13 mouse cellular contexts compared by ENCODE assay signal in the genomic region with DNA sequence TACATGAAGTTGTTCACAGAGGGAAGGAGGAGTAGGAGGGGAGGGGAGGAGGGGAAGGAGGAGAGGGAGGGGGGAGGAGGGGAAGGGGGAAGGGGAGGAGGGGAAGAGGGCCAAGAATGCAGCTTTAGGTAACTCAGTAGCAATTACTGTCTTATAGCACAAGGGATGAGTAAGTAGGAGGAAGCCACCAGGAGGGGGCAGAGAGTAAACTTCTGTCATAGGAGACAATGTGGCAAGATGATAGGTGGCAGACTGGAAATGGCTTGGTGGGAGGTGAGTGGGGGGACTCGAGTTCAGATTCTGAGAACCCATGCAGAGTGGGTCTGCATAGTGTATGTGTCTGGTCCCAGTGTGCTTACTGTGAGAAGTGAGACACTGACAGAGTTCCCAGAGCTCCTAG.
DNase-seq lines count a peak whose midpoint lies in the region; ATAC-seq and TF ChIP-seq lines count a peak whose summit lies in the region.
"Had no signal": no experiment of that assay in that cellular context is flagged by ENCODE, and none has a peak within 500 bp of the region (broad histone marks: within the 10 kb centered on the region; RNA-seq: fewer than 3 reads in every experiment).

No protein-coding gene starts in this region.

- peak overlapping the region; percentile 30; the same call in 1 of the 2 replicates for H3K27ac ChIP-seq in heart, adult 2 months
- H3K27ac ChIP-seq in lung, postnatal 0 days (ENCODE audit: low read length), result no peak overlapping the region

- TF ChIP-seq POLR2A in heart, adult 2 months (IDR thresholded peaks at IDR 0.05; ENCODE audit: insufficient read depth, low read depth, low read length), result no peak
- no peak for TF ChIP-seq POLR2A in lung, adult 2 months (IDR thresholded peaks at IDR 0.05; ENCODE audit: borderline replicate concordance, extremely low read depth, low read depth, low read length)

- intact Hi-C loops in heart, adult 2 months (cut with DNase I), result loop anchor here (2.0 kb wide), 1 partner anchor 18 kb away; no protein-coding TSS in a partner anchor
- intact Hi-C loops in heart, postnatal 25 days (cut with DNase I), result no loop called here

- 50% methylated on average over 1 of the region's 1 CpGs for WGBS in heart, adult 2 months
- WGBS in lung, postnatal 0 days, result 27% methylated on average over 1 of the region's 1 CpGs
- 41% methylated on average over 1 of the region's 1 CpGs for whole genome bisulfite sequencing in lung, adult 2 months

- TF ChIP-seq EP300 in heart, adult 2 months (IDR thresholded peaks at IDR 0.05; ENCODE audit: insufficient read depth, low read depth, low read length), result no peak
- no peak for TF ChIP-seq EP300 in lung, postnatal 0 days (IDR thresholded peaks at IDR 0.05)

- DNase-seq in heart, adult 2 months, result no peak
- DNase-seq in heart, postnatal 25 days (ENCODE audit: low spot score), result no peak
- no peak for DNase-seq in lung, postnatal 0 days (ENCODE audit: low spot score)
- no peak for DNase-seq in lung, adult 2 months
- DNase-seq in embryo, embryonic 11 days, result peak; percentile 28
- DNase-seq in thymus, postnatal 14 days, result peak; percentile 43
- DNase-seq in right cerebral cortex, postnatal 25 days, result no peak
- no peak for DNase-seq in testis, postnatal 10 days (ENCODE audit: low spot score)
- DNase-seq: cerebellum, postnatal 25 days; kidney, adult 11 months; lung, postnatal 36 days had no signal

- H3K79me2 ChIP-seq in heart, adult 2 months (replicated peaks; ENCODE audit: control insufficient read depth, insufficient read depth, low read length), result no peaks in the 10 kb centered on the region

- H3K36me3 ChIP-seq in heart, adult 2 months (ENCODE audit: control insufficient read depth, insufficient read depth, low read length), result peaks cover 23% of the 10 kb centered on the region
- no peaks in the 10 kb centered on the region for H3K36me3 ChIP-seq in lung, postnatal 0 days (ENCODE audit: insufficient read depth, low read length)
- H3K36me3 ChIP-seq: heart, embryonic 12.5 days had no signal

- H3K4me2 ChIP-seq in lung, postnatal 0 days (replicated peaks; ENCODE audit: low read depth, low read length), result no peak overlapping the region
- H3K4me2 ChIP-seq: heart, embryonic 12.5 days had no signal

- no peak overlapping the region for H3K4me3 ChIP-seq in heart, adult 2 months
- no peak overlapping the region for H3K4me3 ChIP-seq in lung, postnatal 0 days (ENCODE audit: low read depth, low read length)
- H3K4me3 ChIP-seq in lung, adult 2 months (replicated peaks; ENCODE audit: extremely low read depth, low read depth, low read length), result no peak overlapping the region
- H3K4me3 ChIP-seq: erythroblast, embryonic 14.5 days; heart, embryonic 12.5 days had no signal

- ATAC-seq in lung, postnatal 0 days, result no peak

- H3K27me3 ChIP-seq in heart, adult 2 months (ENCODE audit: control insufficient read depth, insufficient read depth, low read length), result no peaks in the 10 kb centered on the region
- no peaks in the 10 kb centered on the region for H3K27me3 ChIP-seq in lung, postnatal 0 days (replicated peaks; ENCODE audit: insufficient read depth, low read length)
- H3K27me3 ChIP-seq: heart, embryonic 12.5 days had no signal

- H3K9me3 ChIP-seq in lung, postnatal 0 days (ENCODE audit: low read length), result no peaks in the 10 kb centered on the region
- H3K9me3 ChIP-seq: heart, embryonic 12.5 days had no signal

- peaks cover 33% of the 10 kb centered on the region for H3K4me1 ChIP-seq in heart, adult 2 months (ENCODE audit: control insufficient read depth, insufficient read depth, low read length)
- H3K4me1 ChIP-seq in lung, postnatal 0 days (ENCODE audit: insufficient read depth, low read depth, low read length), result peaks cover 14% of the 10 kb centered on the region; the same call in 1 of the 2 replicates
- peaks cover 20% of the 10 kb centered on the region for H3K4me1 ChIP-seq in lung, adult 2 months (ENCODE audit: control insufficient read depth, insufficient read depth, low read length)

- peak; percentile 41 for TF ChIP-seq CTCF in heart, adult 2 months (IDR thresholded peaks at IDR 0.05)
- peak; percentile 33 for TF ChIP-seq CTCF in lung, postnatal 0 days (IDR thresholded peaks at IDR 0.05)
- no peak for TF ChIP-seq CTCF in lung, adult 2 months (IDR thresholded peaks at IDR 0.05; ENCODE audit: insufficient read depth, low read length)

- no peak overlapping the region for H3K9ac ChIP-seq in heart, adult 2 months (ENCODE audit: low read depth, low read length)
- no peak overlapping the region for H3K9ac ChIP-seq in lung, postnatal 0 days (replicated peaks; ENCODE audit: low read depth)
- H3K9ac ChIP-seq: heart, embryonic 12.5 days had no signal

Comparison
In these comparisons a context has a peak if more than half of its experiments do, and no peak if none do; other contexts are left out.
1. DNase-seq: peak in embryo, embryonic 11 days (single experiment) and thymus, postnatal 14 days (single experiment); none in heart, adult 2 months (0 of 2), heart, postnatal 25 days (single experiment), lung, postnatal 0 days (single experiment), lung, adult 2 months (single experiment), right cerebral cortex, postnatal 25 days (single experiment) and testis, postnatal 10 days (single experiment).